Mouse (Mus musculus) erythroblast, embryonic 14.5 days (primary cell): ENCODE data around the gene Fsd2.

Experiments
- GATA1 ChIP-seq: IDR thresholded peaks from 2 replicates; pipeline ENCODE4 v1.6.1; 2012; ENCODE audit warnings: low read length, inconsistent platforms, mixed read lengths
- TAL1 ChIP-seq: IDR thresholded peaks from 3 replicates; pipeline ENCODE4 v1.6.1; 2012; ENCODE audit warnings: low read length, inconsistent platforms, mixed read lengths

GRCm38 (mm10) chr7:81553589-81553988, 13.2 kb downstream of the Fsd2 start:
- TF ChIP-seq TAL1 (no peak), GATA1 (no peak)
